Mouse (Mus musculus) layer of hippocampus, adult 2 months (tissue): ENCODE measurements at regions not wholly inside any gene's neighbourhood (a gene's known extent, or its start where the extent isn't known, plus 50 kb on each side); places are given as distances from the start of the nearest gene placed in this dataset.

Experiments used
- DNase-seq, 2 experiments: peaks; one replicate each; pipeline ENCODE4 v3.0.0; 2022; ENCODE audit warnings: low spot score in 2 of 2
- H3K27ac ChIP-seq: fragments of 200-600 bp; 2 replicates; pipeline ENCODE4 v1.8.1; 2022
- H3K4me3 ChIP-seq: fragments of 200-600 bp; 2 replicates; pipeline ENCODE4 v1.8.1; 2022; ENCODE audit warnings: mild to moderate bottlenecking
- CTCF ChIP-seq: fragments of 200-600 bp; conservative IDR thresholded peaks from 2 replicates; pipeline ENCODE4 v1.8.1; 2022; ENCODE audit warnings: antibody characterized with exemption, mild to moderate bottlenecking, moderate library complexity
- microRNA-seq, 2 experiments: library from miRNA; unstranded; fragments of <30 nt; microRNA quantifications; one replicate each; pipeline ENCODE4 v1.2.0; 2021

- Histone ChIP-seq H3K4me3 (no peak overlapping the region), H3K27ac (no peak overlapping the region)
- DNase-seq = no peak
- TF ChIP-seq CTCF = no peak
Observed at GRCm38 (mm10) chr4:137115062-137115461, 66.5 kb upstream of the Zbtb40 start.

GRCm38 (mm10) chr4:137110276-137110675 lies 61.7 kb upstream of the Zbtb40 start:
- Histone ChIP-seq H3K4me3 (no peak overlapping the region), H3K27ac (no peak overlapping the region)
- no peak for TF ChIP-seq CTCF
- DNase-seq = no peak

DNA sequence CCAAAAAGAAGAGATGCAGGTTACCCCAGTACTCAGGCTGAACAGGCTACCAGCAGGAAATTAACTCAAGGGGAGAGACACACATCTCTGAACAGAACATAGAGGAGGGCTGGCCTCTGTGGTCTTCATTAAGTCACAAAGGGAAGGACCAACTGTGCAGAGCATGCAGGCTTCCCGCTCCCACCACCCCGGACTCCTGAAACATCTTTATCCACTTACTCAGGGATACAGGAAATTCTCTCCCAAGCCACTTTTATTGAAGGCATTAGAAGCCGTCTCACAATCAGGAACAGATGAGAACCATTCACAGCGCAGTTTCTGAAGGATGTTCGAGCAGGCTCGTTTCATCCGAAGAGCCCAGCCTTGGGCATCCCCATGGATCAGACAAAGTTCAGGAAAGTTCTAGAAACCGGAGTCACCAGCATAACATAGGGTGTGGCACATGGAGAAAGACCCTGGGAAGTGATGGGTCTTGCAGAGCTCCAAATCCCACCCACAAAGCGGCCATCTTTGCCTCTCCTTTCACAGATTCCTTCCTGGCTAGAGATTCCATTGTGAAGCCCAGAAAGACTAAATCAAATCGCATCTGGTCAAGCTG lies 55.9 kb upstream of the Zbtb40 start:
- Histone ChIP-seq H3K27ac (no peak overlapping the region), H3K4me3 (no peak overlapping the region)
- no peak for TF ChIP-seq CTCF
- DNase-seq = no peak

- no peak overlapping the region for H3K27ac ChIP-seq
- no peak overlapping the region for H3K4me3 ChIP-seq
- no peak for TF ChIP-seq CTCF
- DNase-seq = no peak
Observed at GRCm38 (mm10) chr4:137101169-137101568, 52.6 kb upstream of the Zbtb40 start.

- H3K4me3 ChIP-seq = no peak overlapping the region
- H3K27ac ChIP-seq = no peak overlapping the region
- no peak for DNase-seq
- no peak for TF ChIP-seq CTCF
Observed at GRCm38 (mm10) chr4:137100756-137101155, 52.2 kb upstream of the Zbtb40 start.

Small RNA genes lying in the stretch of these regions (microRNA-seq; reads per million reads assigned to microRNA genes)
- 0 reads per million in 2 experiments for gene Gm23263
- gene Gm25399 = 0 reads per million in 2 experiments
